Mouse (Mus musculus) liver, embryonic 14.5 days (tissue): ENCODE results near the gene Hip1.

Experiments
- CTCF ChIP-seq: IDR thresholded peaks from 2 replicates; pipeline ENCODE4 v1.5.1; 2016; ENCODE audit warnings: antibody characterized with exemption, low read depth, control low read depth
- EP300 ChIP-seq: IDR thresholded peaks from 2 replicates; pipeline ENCODE4 v1.6.1; 2016; ENCODE audit warnings: antibody characterized with exemption, low read depth

GRCm38 (mm10) chr5:135502027-135502426 lies 42.9 kb downstream of the Hip1 start:
- TF ChIP-seq EP300, result no peak
- TF ChIP-seq CTCF, result no peak
